In the genomic region with DNA sequence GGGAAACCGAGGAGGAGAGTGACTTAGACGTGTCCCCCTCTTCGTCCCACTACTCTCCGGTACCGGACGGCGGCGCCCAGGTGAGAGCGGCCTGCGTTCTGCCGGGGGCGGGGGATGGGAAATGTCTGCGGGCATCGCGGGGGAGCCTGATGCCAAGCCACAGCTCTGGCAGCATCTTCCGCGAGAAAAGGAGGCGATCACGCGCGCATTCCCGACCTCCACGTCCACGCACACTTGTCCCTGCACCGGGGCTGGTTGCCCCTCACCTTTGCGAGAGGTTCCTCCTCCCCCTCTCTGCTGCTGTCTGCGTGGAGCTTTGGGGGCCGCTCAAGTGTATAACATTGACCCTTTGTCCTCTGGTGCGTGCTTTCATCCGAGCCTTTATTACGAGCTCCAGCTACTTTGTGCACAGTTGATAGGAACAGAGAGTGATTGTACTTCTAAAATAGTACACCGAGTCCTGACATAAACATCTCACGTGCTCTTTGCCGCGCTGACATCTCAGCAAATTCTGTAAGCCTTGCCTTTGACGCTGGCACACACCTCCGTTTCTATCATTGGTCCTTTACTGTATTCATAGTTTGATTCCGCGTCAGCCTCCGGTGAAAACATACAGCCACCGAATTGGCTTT, we compare ENCODE assay signal across 7 mouse cellular contexts. TPM values are rescaled to one million over a fixed set of nuclear protein-coding genes. Genes with fewer than 3 reads are reported as not detected.
DNase-seq lines count a peak whose midpoint lies in the region; ATAC-seq lines count a peak whose summit lies in the region.

No protein-coding gene starts in this region.

- peak; percentile 60 for DNase-seq in 416B (ENCODE audit: low read depth)
- peak; percentile 14 for DNase-seq in embryo, embryonic 11.5 days (ENCODE audit: low read depth, low spot score)
- peak; percentile 35 for DNase-seq in liver
- no peak for DNase-seq in urinary bladder, postnatal 25 days (ENCODE audit: low spot score)

- peak overlapping the region; percentile 85 for H3K27ac ChIP-seq in hindbrain, embryonic 12.5 days
- peak overlapping the region; percentile 81 for H3K27ac ChIP-seq in neural tube, embryonic 14.5 days (ENCODE audit: low read depth, low read length)

- peak overlapping the region; percentile 75 for H3K4me2 ChIP-seq in hindbrain, embryonic 12.5 days (replicated peaks)
- peak overlapping the region; percentile 75 for H3K4me2 ChIP-seq in neural tube, embryonic 14.5 days (ENCODE audit: low read depth, low read length)

- ATAC-seq in CD4-positive, CD25-positive, alpha-beta regulatory T cell, adult 4 months = peak; percentile 61
- ATAC-seq in hindbrain, embryonic 12.5 days (ENCODE audit: low FRiP score) = peak; percentile 82
- ATAC-seq in neural tube, embryonic 14.5 days (ENCODE audit: low read depth) = peak; percentile 67; the same call in 1 of the 2 replicates

- peaks cover 13% of the 10 kb centered on the region for H3K4me1 ChIP-seq in hindbrain, embryonic 12.5 days
- peaks cover 11% of the 10 kb centered on the region for H3K4me1 ChIP-seq in neural tube, embryonic 14.5 days (ENCODE audit: control insufficient read depth, insufficient read depth, low read length)

- WGBS in hindbrain, embryonic 12.5 days = under 1% methylated on average over 32 of the region's 41 CpGs
- 1% methylated on average over 39 of the region's 41 CpGs for WGBS in neural tube, embryonic 14.5 days

- H3K27me3 ChIP-seq in hindbrain, embryonic 12.5 days = 0 out of 2 replicates have a peak, but pooled peaks cover 2% of the 10 kb centered on the region
- no peaks in the 10 kb centered on the region for H3K27me3 ChIP-seq in neural tube, embryonic 14.5 days (ENCODE audit: control insufficient read depth, insufficient read depth, low read length)

- peak overlapping the region; percentile 76 for H3K4me3 ChIP-seq in hindbrain, embryonic 12.5 days
- peak overlapping the region; percentile 66 for H3K4me3 ChIP-seq in neural tube, embryonic 14.5 days (ENCODE audit: low read depth, low read length)

- H3K9me3 ChIP-seq in hindbrain, embryonic 12.5 days (replicated peaks) = no peaks in the 10 kb centered on the region
- H3K9me3 ChIP-seq in neural tube, embryonic 14.5 days (ENCODE audit: control insufficient read depth, low read length) = no peaks in the 10 kb centered on the region

- H3K36me3 ChIP-seq in hindbrain, embryonic 12.5 days = peaks cover 21% of the 10 kb centered on the region
- H3K36me3 ChIP-seq in neural tube, embryonic 14.5 days (ENCODE audit: control insufficient read depth, insufficient read depth, low read length) = peaks cover 9% of the 10 kb centered on the region; the same call in 1 of the 2 replicates

- H3K9ac ChIP-seq in hindbrain, embryonic 12.5 days = peak overlapping the region; percentile 89
- peak overlapping the region; percentile 82 for H3K9ac ChIP-seq in neural tube, embryonic 14.5 days (replicated peaks; ENCODE audit: low read depth, low read length)

RNA-seq across cellular contexts. Expression of a gene that starts 0.6 kb away (rescaled TPM):
- polyA plus RNA-seq in CD4-positive, CD25-positive, alpha-beta regulatory T cell, adult 4 months (2017; shearing (Covaris generic)) = 10 to 100 TPM; 36.0 to 40.7 TPM
- polyA plus RNA-seq in hindbrain, embryonic 12.5 days (2016; fragmentation: Nextera tagmentation; extraction: Ambion mirVana) = 58.1 and 58.5 TPM in 2 replicates
- 59.9 and 66.2 TPM in 2 replicates for polyA plus RNA-seq in neural tube, embryonic 14.5 days (2014; fragmentation: Nextera tagmentation; extraction: Ambion mirVana)

RNA-seq across cellular contexts. Expression of a gene that starts 23.1 kb away (rescaled TPM):
- polyA plus RNA-seq in CD4-positive, CD25-positive, alpha-beta regulatory T cell, adult 4 months (2017; shearing (Covaris generic)) = 1 to 10 TPM in 1 of 2 experiments, not detected in 1; 1.6 TPM
- 0.81 and 1.1 TPM in 2 replicates for polyA plus RNA-seq in hindbrain, embryonic 12.5 days (2016; fragmentation: Nextera tagmentation; extraction: Ambion mirVana)
- polyA plus RNA-seq in neural tube, embryonic 14.5 days (2014; fragmentation: Nextera tagmentation; extraction: Ambion mirVana) = 1.4 and 1.5 TPM in 2 replicates

RNA-seq across cellular contexts. Expression of a gene that starts 27.0 kb away (rescaled TPM):
- 1 to 10 TPM; 1.3 TPM for polyA plus RNA-seq in CD4-positive, CD25-positive, alpha-beta regulatory T cell, adult 4 months (2017; shearing (Covaris generic))
- polyA plus RNA-seq in hindbrain, embryonic 12.5 days (2016; fragmentation: Nextera tagmentation; extraction: Ambion mirVana) = 9.9 and 10.6 TPM in 2 replicates
- 15.9 and 18.1 TPM in 2 replicates for polyA plus RNA-seq in neural tube, embryonic 14.5 days (2014; fragmentation: Nextera tagmentation; extraction: Ambion mirVana)

RNA-seq across cellular contexts. Expression of a gene that starts 57.1 kb away (rescaled TPM):
- 10 to 100 TPM; 15.3 to 16.8 TPM for polyA plus RNA-seq in CD4-positive, CD25-positive, alpha-beta regulatory T cell, adult 4 months (2017; shearing (Covaris generic))
- 69.3 and 75.5 TPM in 2 replicates for polyA plus RNA-seq in hindbrain, embryonic 12.5 days (2016; fragmentation: Nextera tagmentation; extraction: Ambion mirVana)
- 73.0 and 73.9 TPM in 2 replicates for polyA plus RNA-seq in neural tube, embryonic 14.5 days (2014; fragmentation: Nextera tagmentation; extraction: Ambion mirVana)
